Mouse (Mus musculus) cerebellum, adult 11-12 months (tissue): ENCODE results near the gene Phox2b.

Source experiments
- DNase-seq: peaks from one replicate; pipeline ENCODE4 v3.0.0; 2022

Phox2b gene

GRCm38 (mm10) chr5:67090856-67091255 lies 8.2 kb downstream of the Phox2b start:
- DNase-seq: no peak

- DNase-seq: no peak
These were observed 16.0 kb downstream of the Phox2b start for GRCm38 (mm10) chr5:67083117-67083516.

- no peak for DNase-seq
These were observed 35.5 kb downstream of the Phox2b start for GRCm38 (mm10) chr5:67063596-67063995.

- no peak for DNase-seq
These were observed 38.6 kb downstream of the Phox2b start for GRCm38 (mm10) chr5:67060519-67060918.

- DNase-seq: no peak
These were observed 41.3 kb downstream of the Phox2b start for GRCm38 (mm10) chr5:67057803-67058202.

GRCm38 (mm10) chr5:67048003-67048402 lies 51.1 kb downstream of the Phox2b start:
- no peak for DNase-seq
